Mouse (Mus musculus): ENCODE results near the gene Mrps14. TPM values are rescaled to one million over a fixed set of nuclear protein-coding genes. Genes with fewer than 3 reads are reported as not detected.

The Mrps14 gene
- polyA plus RNA-seq, 1 experiment from 2014 or later: 215 TPM

GRCm38 (mm10) chr1:160232113-160232512, 37.1 kb downstream of the Mrps14 start:
- no peak for ATAC-seq (ENCODE audit: low FRiP score, low read depth)
- Histone ChIP-seq H3K36me3 (no peaks in the 10 kb centered on the region), H3K27ac (replicated peaks) (no peak overlapping the region), H3K4me3 (no peak overlapping the region), H3K9ac (replicated peaks) (no peak overlapping the region), H3K27me3 (no peaks in the 10 kb centered on the region), H3K4me2 (replicated peaks) (no peak overlapping the region), H3K4me1 (peaks cover 6% of the 10 kb centered on the region; the same call in 1 of the 2 replicates), H3K9me3 (no peaks in the 10 kb centered on the region)
- WGBS: 51% methylated on average over 3 of the region's 3 CpGs

DNA sequence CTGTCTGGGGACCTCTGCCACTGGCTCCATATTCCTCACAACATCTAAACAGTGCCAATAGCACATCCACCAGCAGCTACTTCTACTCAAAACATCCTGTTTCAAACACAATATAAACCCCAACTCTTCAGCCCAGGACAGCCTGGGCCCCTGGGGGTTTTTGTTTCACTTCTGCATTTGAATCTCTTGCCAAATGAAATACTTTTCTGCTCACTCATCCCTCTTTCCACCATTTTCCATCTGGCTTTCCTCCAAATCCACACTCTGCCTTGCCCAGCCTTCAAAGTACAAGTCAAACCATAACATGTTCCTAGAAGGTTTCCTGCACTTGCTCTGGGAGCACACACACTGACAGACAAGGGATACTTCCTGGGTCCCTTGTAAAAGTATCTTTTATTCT, 38.9 kb downstream of the Mrps14 start:
- Histone ChIP-seq H3K27me3 (no peaks in the 10 kb centered on the region), H3K4me1 (peaks cover 6% of the 10 kb centered on the region; the same call in 1 of the 2 replicates), H3K4me2 (replicated peaks) (no peak overlapping the region), H3K36me3 (no peaks in the 10 kb centered on the region), H3K27ac (replicated peaks) (no peak overlapping the region), H3K9ac (replicated peaks) (no peak overlapping the region), H3K9me3 (no peaks in the 10 kb centered on the region), H3K4me3 (no peak overlapping the region)
- no peak for ATAC-seq (ENCODE audit: low FRiP score, low read depth)

DNA sequence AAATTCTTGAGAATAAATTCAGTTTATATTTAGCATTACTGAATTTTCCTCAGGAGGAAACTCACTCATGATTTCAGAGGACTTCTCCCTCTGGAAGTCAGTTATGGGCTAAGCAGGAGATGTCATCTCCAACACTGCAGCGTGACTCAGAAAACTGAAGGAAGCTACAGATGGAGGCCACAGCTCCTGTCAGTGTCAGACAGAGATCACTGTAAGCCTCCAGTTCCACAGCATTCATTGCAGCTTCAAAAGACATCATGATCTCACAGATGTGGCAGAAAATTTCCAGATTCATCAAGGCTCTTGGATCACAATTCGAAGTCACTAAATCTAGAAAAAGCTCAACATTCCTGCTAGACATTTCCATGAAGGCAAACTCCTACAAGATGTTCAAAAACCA, 43.0 kb downstream of the Mrps14 start:
- no peak overlapping the region for H3K27ac ChIP-seq (replicated peaks)
- 92% methylated on average over 2 of the region's 2 CpGs for WGBS
- no peaks in the 10 kb centered on the region for H3K27me3 ChIP-seq
- H3K9me3 ChIP-seq: no peaks in the 10 kb centered on the region; the same call in 1 of the 2 replicates
- H3K36me3 ChIP-seq: no peaks in the 10 kb centered on the region
- H3K4me3 ChIP-seq: no peak overlapping the region
- no peak overlapping the region for H3K9ac ChIP-seq (replicated peaks)
- H3K4me2 ChIP-seq (replicated peaks): no peak overlapping the region
- H3K4me1 ChIP-seq: no peaks in the 10 kb centered on the region
- ATAC-seq (ENCODE audit: low FRiP score, low read depth): no peak

- Histone ChIP-seq H3K36me3 (no peaks in the 10 kb centered on the region), H3K9ac (replicated peaks) (no peak overlapping the region), H3K27me3 (no peaks in the 10 kb centered on the region), H3K4me3 (no peak overlapping the region), H3K27ac (replicated peaks) (no peak overlapping the region), H3K4me2 (replicated peaks) (no peak overlapping the region), H3K4me1 (no peaks in the 10 kb centered on the region), H3K9me3 (no peaks in the 10 kb centered on the region; the same call in 1 of the 2 replicates)
- no peak for ATAC-seq (ENCODE audit: low FRiP score, low read depth)
- WGBS: 92% methylated on average over 1 of the region's 1 CpGs
These were observed 43.9 kb downstream of the Mrps14 start for GRCm38 (mm10) chr1:160238852-160239443.

GRCm38 (mm10) chr1:160240091-160240490, 45.1 kb downstream of the Mrps14 start:
- Histone ChIP-seq H3K4me1 (no peaks in the 10 kb centered on the region), H3K9me3 (no peaks in the 10 kb centered on the region; the same call in 1 of the 2 replicates), H3K4me3 (no peak overlapping the region), H3K9ac (replicated peaks) (no peak overlapping the region), H3K4me2 (replicated peaks) (no peak overlapping the region), H3K27me3 (no peaks in the 10 kb centered on the region), H3K36me3 (no peaks in the 10 kb centered on the region), H3K27ac (replicated peaks) (no peak overlapping the region)
- 93% methylated on average over 2 of the region's 2 CpGs for WGBS
- ATAC-seq (ENCODE audit: low FRiP score, low read depth): no peak

DNA sequence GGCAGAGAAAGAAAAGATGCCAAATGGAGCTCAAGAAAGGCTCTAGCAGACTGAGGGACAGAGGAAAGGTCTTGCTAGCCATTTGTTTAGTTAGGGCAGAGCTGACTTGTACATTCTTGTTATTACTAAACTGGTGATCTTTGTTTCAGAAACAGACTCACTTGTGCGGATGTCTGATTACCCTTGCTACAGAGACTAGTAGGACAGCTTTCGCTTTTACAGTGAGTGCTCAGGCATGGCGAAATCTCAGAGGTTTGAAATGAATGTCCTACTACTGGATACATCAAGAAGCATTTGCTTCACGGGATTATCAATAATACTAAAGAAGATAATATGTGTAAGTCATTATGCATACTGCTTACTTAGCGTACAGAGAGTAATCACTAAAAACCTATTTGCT, 49.7 kb downstream of the Mrps14 start:
- no peaks in the 10 kb centered on the region for H3K4me1 ChIP-seq
- WGBS: 92% methylated on average over 5 of the region's 5 CpGs
- ATAC-seq (ENCODE audit: low FRiP score, low read depth): no peak

DNA sequence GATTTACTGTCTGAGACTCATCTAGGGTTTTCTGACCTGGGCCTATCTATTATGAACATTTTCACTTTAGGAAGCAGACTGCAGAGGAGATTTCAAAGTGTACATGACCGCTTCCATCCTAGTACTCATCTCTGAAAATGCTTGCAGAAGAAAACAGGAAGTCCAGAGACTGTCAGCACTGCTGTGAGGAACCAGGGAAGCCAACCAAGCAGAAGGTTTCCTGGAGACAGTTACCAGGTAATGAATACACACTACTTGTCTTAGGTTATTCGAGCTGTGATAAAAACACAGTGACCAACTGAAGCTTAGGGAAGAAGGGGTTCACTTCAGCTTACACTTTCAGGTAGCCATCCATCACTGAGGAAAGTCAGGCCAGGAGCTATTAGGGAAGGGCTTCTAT, 50.9 kb downstream of the Mrps14 start:
- no peaks in the 10 kb centered on the region for H3K27me3 ChIP-seq
- ATAC-seq (ENCODE audit: low FRiP score, low read depth): no peak
- no peaks in the 10 kb centered on the region for H3K4me1 ChIP-seq
- no peak overlapping the region for H3K27ac ChIP-seq (replicated peaks)
- H3K4me2 ChIP-seq (replicated peaks): no peak overlapping the region
- 83% methylated on average over 2 of the region's 2 CpGs for WGBS
- no peak overlapping the region for H3K4me3 ChIP-seq
- no peaks in the 10 kb centered on the region for H3K36me3 ChIP-seq
- no peaks in the 10 kb centered on the region for H3K9me3 ChIP-seq
- H3K9ac ChIP-seq (replicated peaks): no peak overlapping the region

More for the DNA sequence above, 49.7 kb downstream of the Mrps14 start:
- no peak overlapping the region for H3K4me2 ChIP-seq (replicated peaks)
- no peaks in the 10 kb centered on the region; the same call in 1 of the 2 replicates for H3K9me3 ChIP-seq
- H3K4me3 ChIP-seq: no peak overlapping the region
- H3K9ac ChIP-seq (replicated peaks): no peak overlapping the region
- H3K36me3 ChIP-seq: no peaks in the 10 kb centered on the region
- no peak overlapping the region for H3K27ac ChIP-seq (replicated peaks)
- H3K27me3 ChIP-seq: no peaks in the 10 kb centered on the region

DNA sequence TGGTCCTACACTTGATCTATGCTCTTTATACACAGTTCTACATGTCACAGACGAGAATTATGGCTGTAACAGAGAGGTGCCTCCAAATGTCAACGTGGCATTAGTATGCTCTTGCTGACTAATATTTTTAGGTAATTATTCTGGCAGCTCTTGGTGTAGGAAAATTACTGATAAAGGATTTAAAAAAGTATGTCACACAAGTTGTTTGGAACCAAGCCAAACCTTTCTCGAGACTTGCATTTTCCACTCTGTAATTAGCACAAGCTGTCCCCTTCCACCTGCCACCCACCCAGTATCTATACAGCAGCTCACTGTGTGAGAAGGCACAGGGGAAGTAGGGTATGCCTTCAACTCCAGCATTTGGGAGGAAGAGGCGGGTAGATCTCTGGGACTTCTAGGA, 51.8 kb downstream of the Mrps14 start:
- no peaks in the 10 kb centered on the region for H3K9me3 ChIP-seq
- H3K36me3 ChIP-seq: no peaks in the 10 kb centered on the region
- no peaks in the 10 kb centered on the region for H3K27me3 ChIP-seq
- no peak overlapping the region for H3K4me2 ChIP-seq (replicated peaks)
- no peak for ATAC-seq (ENCODE audit: low FRiP score, low read depth)
- no peak overlapping the region for H3K4me3 ChIP-seq
- H3K4me1 ChIP-seq: no peaks in the 10 kb centered on the region
- H3K27ac ChIP-seq (replicated peaks): no peak overlapping the region
- 81% methylated on average over 4 of the region's 4 CpGs for WGBS
- no peak overlapping the region for H3K9ac ChIP-seq (replicated peaks)

DNA sequence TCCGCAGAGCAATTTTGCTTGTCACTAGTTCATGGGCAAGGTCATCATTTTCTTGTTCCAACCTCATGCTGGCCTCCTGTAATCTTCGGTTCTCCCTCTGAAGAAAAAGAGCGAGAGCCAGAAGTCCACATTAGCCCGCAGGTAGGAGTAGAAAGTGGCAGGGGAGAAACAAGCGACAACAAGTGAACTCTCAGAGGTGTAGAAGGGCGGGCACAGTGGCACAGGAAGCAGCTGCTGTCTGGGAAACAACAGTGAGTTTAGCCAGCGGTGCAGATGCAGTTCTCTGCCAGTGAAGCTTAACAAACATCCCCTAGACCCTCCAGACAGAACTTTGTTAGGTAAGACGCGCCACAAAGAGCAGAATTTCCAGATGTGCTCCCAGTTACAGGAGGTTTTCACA, 52.5 kb downstream of the Mrps14 start:
- H3K4me3 ChIP-seq: no peak overlapping the region
- no peaks in the 10 kb centered on the region for H3K36me3 ChIP-seq
- H3K4me1 ChIP-seq: no peaks in the 10 kb centered on the region
- H3K9ac ChIP-seq (replicated peaks): no peak overlapping the region
- no peak overlapping the region for H3K27ac ChIP-seq (replicated peaks)
- ATAC-seq (ENCODE audit: low FRiP score, low read depth): no peak
- no peaks in the 10 kb centered on the region for H3K9me3 ChIP-seq
- no peaks in the 10 kb centered on the region for H3K27me3 ChIP-seq
- H3K4me2 ChIP-seq (replicated peaks): no peak overlapping the region
- 94% methylated on average over 9 of the region's 9 CpGs for WGBS

DNA sequence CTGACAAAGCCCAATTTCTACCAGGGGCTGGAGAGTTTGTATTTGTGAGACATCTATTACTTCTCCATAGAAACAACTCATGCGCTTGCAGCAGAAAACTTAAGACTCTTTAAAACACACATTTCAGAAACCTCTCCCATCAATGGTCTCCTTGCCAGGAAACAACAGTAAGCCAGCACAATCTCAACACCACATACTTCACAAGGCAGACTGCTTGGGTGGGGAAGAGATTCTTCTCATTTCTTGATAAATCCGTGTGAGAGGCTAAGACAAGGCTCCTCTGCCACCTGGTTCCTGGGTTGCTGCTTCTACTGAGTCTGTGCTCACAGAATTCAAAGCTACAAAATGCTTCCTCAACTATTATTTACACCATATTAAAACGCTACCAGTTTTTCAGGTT, 54.8 kb downstream of the Mrps14 start:
- H3K9ac ChIP-seq (replicated peaks): no peak overlapping the region
- H3K27me3 ChIP-seq: no peaks in the 10 kb centered on the region
- H3K4me3 ChIP-seq: no peak overlapping the region
- WGBS: 80% methylated on average over 3 of the region's 3 CpGs
- H3K9me3 ChIP-seq: no peaks in the 10 kb centered on the region
- H3K36me3 ChIP-seq: no peaks in the 10 kb centered on the region
- no peaks in the 10 kb centered on the region for H3K4me1 ChIP-seq
- no peak for ATAC-seq (ENCODE audit: low FRiP score, low read depth)
- no peak overlapping the region for H3K27ac ChIP-seq (replicated peaks)
- H3K4me2 ChIP-seq (replicated peaks): no peak overlapping the region

DNA sequence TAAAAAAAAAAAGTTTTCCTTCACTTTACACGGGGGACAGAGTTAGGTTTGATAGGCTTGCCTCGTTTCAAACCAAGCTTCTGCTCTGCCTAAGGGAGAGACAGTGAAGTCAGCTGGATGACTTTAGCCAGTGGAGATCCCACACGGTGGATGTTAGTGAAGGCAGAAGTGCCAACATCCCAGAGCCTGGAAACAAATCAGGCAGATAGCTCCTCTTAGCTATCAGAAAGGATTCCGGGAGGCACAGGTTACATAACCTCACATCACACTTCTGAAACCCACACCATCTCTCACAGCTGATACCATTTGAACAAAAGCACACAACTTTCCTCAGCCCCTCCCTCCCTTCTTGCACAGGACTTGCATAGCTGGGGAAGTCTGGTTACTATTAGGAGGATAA, 55.8 kb downstream of the Mrps14 start:
- Histone ChIP-seq H3K9ac (replicated peaks) (no peak overlapping the region), H3K36me3 (no peaks in the 10 kb centered on the region), H3K27me3 (no peaks in the 10 kb centered on the region), H3K4me1 (no peaks in the 10 kb centered on the region), H3K4me2 (replicated peaks) (no peak overlapping the region), H3K9me3 (no peaks in the 10 kb centered on the region), H3K4me3 (no peak overlapping the region), H3K27ac (replicated peaks) (no peak overlapping the region)
- 82% methylated on average over 4 of the region's 4 CpGs for WGBS
- ATAC-seq (ENCODE audit: low FRiP score, low read depth): no peak

- Histone ChIP-seq H3K27ac (replicated peaks) (no peak overlapping the region), H3K4me1 (no peaks in the 10 kb centered on the region), H3K9me3 (no peaks in the 10 kb centered on the region), H3K27me3 (no peaks in the 10 kb centered on the region), H3K4me3 (no peak overlapping the region), H3K9ac (replicated peaks) (no peak overlapping the region), H3K4me2 (replicated peaks) (no peak overlapping the region), H3K36me3 (no peaks in the 10 kb centered on the region)
- no peak for ATAC-seq (ENCODE audit: low FRiP score, low read depth)
- 78% methylated on average over 5 of the region's 5 CpGs for WGBS
These were observed 56.5 kb downstream of the Mrps14 start for GRCm38 (mm10) chr1:160251388-160252007.
